Mouse (Mus musculus) limb, embryonic 14.5 days (tissue): Measurements from ENCODE around the gene Glud1. TPM values are rescaled to one million over a fixed set of nuclear protein-coding genes. Genes with fewer than 3 reads are reported as not detected.

Experiments used
- ATAC-seq: fragments of 200-750 bp; cut with Nextera tagmentation; 2 replicates; pipeline ENCODE4 v1.8.0; 2017; ENCODE audit warnings: low read depth, moderate number of reproducible peaks, moderate TSS enrichment; ENCODE audit not compliant: low FRiP score
- DNase-seq: peaks from one replicate; pipeline ENCODE4 v3.0.0-alpha.2; 2015; ENCODE audit warnings: low spot score
- H3K27ac ChIP-seq: fragments of 300-500 bp; sonication (generic); replicated peaks from 2 replicates; pipeline ENCODE4 v1.5.1; 2014; ENCODE audit warnings: low read depth, mild to moderate bottlenecking, low read length, moderate library complexity, mixed read lengths
- H3K27me3 ChIP-seq: fragments of 300-500 bp; sonication (generic); 2 replicates; pipeline ENCODE4 v1.6.1; 2014; ENCODE audit warnings: low read length, mixed read lengths; ENCODE audit not compliant: control insufficient read depth, insufficient read depth
- H3K36me3 ChIP-seq: fragments of 300-500 bp; sonication (generic); 2 replicates; pipeline ENCODE4 v1.6.1; 2014; ENCODE audit warnings: mild to moderate bottlenecking, low read length, moderate library complexity, mixed read lengths; ENCODE audit not compliant: control insufficient read depth, insufficient read depth
- H3K4me1 ChIP-seq: fragments of 300-500 bp; sonication (generic); 2 replicates; pipeline ENCODE4 v1.6.1; 2014; ENCODE audit warnings: antibody characterized with exemption, low read length, mixed read lengths; ENCODE audit not compliant: control insufficient read depth, insufficient read depth
- H3K4me2 ChIP-seq: fragments of 300-500 bp; sonication (generic); replicated peaks from 2 replicates; pipeline ENCODE4 v1.6.1; 2014; ENCODE audit warnings: low read depth, mild to moderate bottlenecking, low read length, moderate library complexity; ENCODE audit not compliant: severe bottlenecking
- H3K4me3 ChIP-seq: fragments of 300-500 bp; sonication (generic); replicated peaks from 2 replicates; pipeline ENCODE4 v1.5.1; 2014; ENCODE audit warnings: low read length
- H3K9ac ChIP-seq: fragments of 300-500 bp; sonication (generic); 2 replicates; pipeline ENCODE4 v1.6.1; 2014; ENCODE audit warnings: mild to moderate bottlenecking, low read depth, low read length, moderate library complexity; ENCODE audit not compliant: severe bottlenecking
- H3K9me3 ChIP-seq: fragments of 300-500 bp; sonication (generic); 2 replicates; pipeline ENCODE4 v1.6.1; 2016; ENCODE audit warnings: low read length; ENCODE audit not compliant: control insufficient read depth
- POLR2A ChIP-seq: fragments of 200-500 bp; IDR thresholded peaks from 2 replicates; pipeline ENCODE4 v1.8.0; 2012; ENCODE audit warnings: inconsistent platforms, mild to moderate bottlenecking, moderate library complexity, borderline replicate concordance; ENCODE audit not compliant: insufficient read depth, insufficient read length; ENCODE audit errors: extremely low read depth
- WGBS: fragments of 180-500 bp; shearing (Covaris S2); extraction: QIAGEN DNeasy Blood & Tissue Kit; methylation state at CpG from one replicate; pipeline ENCODE4 v1.1.7; 2014; 5-methylcytosine and 5-hydroxymethylcytosine counted together
- polyA plus RNA-seq, 2 experiments: library from polyadenylated mRNA; depleted of rRNA in 1 of 2; stranded (reverse) in 1 of 2; unstranded in 1 of 2; fragments of >200 nt; fragmentation: Nextera tagmentation in 1 of 2; extraction: Ambion mirVana in 1 of 2; gene quantifications; 2 replicates each; pipeline versions ENCODE4 v1.2.1 to v1.2.3; 2012 to 2014

The Glud1 gene
- polyA plus RNA-seq, 2 experiments: 67.3 to 81.2 TPM

- no peak overlapping the region for H3K4me3 ChIP-seq
- no peaks in the 10 kb centered on the region for H3K27me3 ChIP-seq
- no peak for TF ChIP-seq POLR2A
- H3K9ac ChIP-seq: no peak overlapping the region
- ATAC-seq (no peak), DNase-seq (no peak)
- WGBS: 97% methylated on average over 2 of the region's 2 CpGs
- H3K36me3 ChIP-seq: peaks cover 24% of the 10 kb centered on the region
- no peaks in the 10 kb centered on the region for H3K9me3 ChIP-seq
- no peak overlapping the region for H3K4me2 ChIP-seq
- no peak overlapping the region for H3K27ac ChIP-seq
- peaks cover 11% of the 10 kb centered on the region for H3K4me1 ChIP-seq
Measured at GRCm38 (mm10) chr14:34316346-34316745, 5.8 kb downstream of the Glud1 start.

- H3K4me1 ChIP-seq: peaks cover 8% of the 10 kb centered on the region
- H3K27ac ChIP-seq: no peak overlapping the region
- H3K9ac ChIP-seq: no peak overlapping the region
- no peak for ATAC-seq
- H3K9me3 ChIP-seq: no peaks in the 10 kb centered on the region
- H3K4me2 ChIP-seq: no peak overlapping the region
- peaks cover 28% of the 10 kb centered on the region for H3K36me3 ChIP-seq
- no peaks in the 10 kb centered on the region for H3K27me3 ChIP-seq
- no peak for DNase-seq
- no peak for TF ChIP-seq POLR2A
- no peak overlapping the region for H3K4me3 ChIP-seq
- WGBS: 89% methylated on average over 3 of the region's 3 CpGs
Measured at GRCm38 (mm10) chr14:34317431-34317830, 6.9 kb downstream of the Glud1 start.

- Histone ChIP-seq H3K4me3 (no peak overlapping the region), H3K4me2 (no peak overlapping the region), H3K9me3 (no peaks in the 10 kb centered on the region), H3K27ac (no peak overlapping the region), H3K9ac (no peak overlapping the region), H3K27me3 (no peaks in the 10 kb centered on the region), H3K36me3 (peaks cover 29% of the 10 kb centered on the region), H3K4me1 (peaks cover 3% of the 10 kb centered on the region)
- peak; percentile 26 for DNase-seq
- no peak for TF ChIP-seq POLR2A
- ATAC-seq: no peak; the same call in 1 of the 2 replicates
Measured at GRCm38 (mm10) chr14:34318113-34318512, 7.6 kb downstream of the Glud1 start.

GRCm38 (mm10) chr14:34323576-34324085 is 13.1 kb downstream of the Glud1 start:
- no peak overlapping the region for H3K4me3 ChIP-seq
- H3K9ac ChIP-seq: no peak overlapping the region
- no peak overlapping the region for H3K27ac ChIP-seq
- DNase-seq (no peak), ATAC-seq (no peak)
- no peaks in the 10 kb centered on the region for H3K4me1 ChIP-seq
- no peak overlapping the region for H3K4me2 ChIP-seq
- WGBS: 92% methylated on average over 5 of the region's 5 CpGs
- no peak for TF ChIP-seq POLR2A
- peaks cover 60% of the 10 kb centered on the region for H3K36me3 ChIP-seq
- no peaks in the 10 kb centered on the region for H3K27me3 ChIP-seq
- H3K9me3 ChIP-seq: no peaks in the 10 kb centered on the region

GRCm38 (mm10) chr14:34326606-34327005 is 16.1 kb downstream of the Glud1 start:
- H3K4me1 ChIP-seq: no peaks in the 10 kb centered on the region
- H3K9ac ChIP-seq: no peak overlapping the region
- H3K27ac ChIP-seq: no peak overlapping the region
- no peaks in the 10 kb centered on the region for H3K9me3 ChIP-seq
- DNase-seq (no peak), ATAC-seq (no peak)
- TF ChIP-seq POLR2A: no peak
- WGBS: 85% methylated on average over 3 of the region's 3 CpGs
- no peaks in the 10 kb centered on the region for H3K27me3 ChIP-seq
- H3K36me3 ChIP-seq: peaks cover 70% of the 10 kb centered on the region
- H3K4me2 ChIP-seq: no peak overlapping the region
- H3K4me3 ChIP-seq: no peak overlapping the region

- no peaks in the 10 kb centered on the region for H3K4me1 ChIP-seq
- DNase-seq (no peak), ATAC-seq (no peak)
- no peak overlapping the region for H3K9ac ChIP-seq
- 69% methylated on average over 1 of the region's 1 CpGs for WGBS
- H3K9me3 ChIP-seq: no peaks in the 10 kb centered on the region
- no peak overlapping the region for H3K27ac ChIP-seq
- no peak for TF ChIP-seq POLR2A
- peaks cover 72% of the 10 kb centered on the region for H3K36me3 ChIP-seq
- H3K4me2 ChIP-seq: no peak overlapping the region
- no peaks in the 10 kb centered on the region for H3K27me3 ChIP-seq
- no peak overlapping the region for H3K4me3 ChIP-seq
Measured at GRCm38 (mm10) chr14:34327618-34328017, 17.1 kb downstream of the Glud1 start.
